Mouse (Mus musculus): ENCODE measurements around the gene Cep131.

Gene Cep131

GRCm38 (mm10) chr11:120052274-120052673, 34.4 kb downstream of the Cep131 start:
- no peak for DNase-seq (ENCODE audit: low read depth, low spot score)

GRCm38 (mm10) chr11:120051124-120051811, 35.4 kb downstream of the Cep131 start:
- peak; percentile 87 for DNase-seq (ENCODE audit: low read depth, low spot score)

GRCm38 (mm10) chr11:120049067-120049466, 37.6 kb downstream of the Cep131 start:
- no peak for DNase-seq (ENCODE audit: low read depth, low spot score)

- peak; percentile 91 for DNase-seq (ENCODE audit: low read depth, low spot score)
These were observed 38.4 kb downstream of the Cep131 start for GRCm38 (mm10) chr11:120048252-120048556.

- peak; percentile 54 for DNase-seq (ENCODE audit: low read depth, low spot score)
These were observed 38.9 kb downstream of the Cep131 start for GRCm38 (mm10) chr11:120047531-120048251.

- DNase-seq (ENCODE audit: low read depth, low spot score): peak; percentile 70
These were observed 40.0 kb downstream of the Cep131 start, which contains the start of gene Aatk for GRCm38 (mm10) chr11:120046553-120047191. TSS of gene Aatk (minus strand) at chr11:120047167.

GRCm38 (mm10) chr11:120045839-120046552, 40.6 kb downstream of the Cep131 start:
- peak; percentile 78 for DNase-seq (ENCODE audit: low read depth, low spot score)

GRCm38 (mm10) chr11:120045341-120045740, 41.3 kb downstream of the Cep131 start:
- peak; percentile 45 for DNase-seq (ENCODE audit: low read depth, low spot score)

GRCm38 (mm10) chr11:120042141-120042838, 44.3 kb downstream of the Cep131 start:
- peak; percentile 42 for DNase-seq (ENCODE audit: low read depth, low spot score)

- DNase-seq (ENCODE audit: low read depth, low spot score): peak; percentile 84
These were observed 45.2 kb downstream of the Cep131 start for GRCm38 (mm10) chr11:120041191-120042123.

GRCm38 (mm10) chr11:120040440-120040839, 46.2 kb downstream of the Cep131 start:
- peak; percentile 91 for DNase-seq (ENCODE audit: low read depth, low spot score)

GRCm38 (mm10) chr11:120039581-120039980, 47.0 kb downstream of the Cep131 start:
- peak; percentile 42 for DNase-seq (ENCODE audit: low read depth, low spot score)

GRCm38 (mm10) chr11:120034762-120035161, 51.9 kb downstream of the Cep131 start:
- no peak for DNase-seq (ENCODE audit: low read depth, low spot score)

- no peak for DNase-seq (ENCODE audit: low read depth, low spot score)
These were observed 52.3 kb downstream of the Cep131 start for GRCm38 (mm10) chr11:120034306-120034705.

GRCm38 (mm10) chr11:120033473-120033872, 53.2 kb downstream of the Cep131 start:
- no peak for DNase-seq (ENCODE audit: low read depth, low spot score)

- no peak for DNase-seq (ENCODE audit: low read depth, low spot score)
These were observed 54.6 kb downstream of the Cep131 start for GRCm38 (mm10) chr11:120032052-120032451.

- peak; percentile 84 for DNase-seq (ENCODE audit: low read depth, low spot score)
These were observed 56.3 kb downstream of the Cep131 start for GRCm38 (mm10) chr11:120030145-120030901.

- DNase-seq (ENCODE audit: low read depth, low spot score): no peak
These were observed 57.0 kb downstream of the Cep131 start for GRCm38 (mm10) chr11:120029431-120030144.
